Mouse (Mus musculus): ENCODE results near the gene Unkl. TPM values are rescaled to one million over a fixed set of nuclear protein-coding genes. Genes with fewer than 3 reads are reported as not detected.

Gene Unkl
- total RNA-seq (2021): 10 to 100 TPM; 32.5 to 34.4 TPM

DNA sequence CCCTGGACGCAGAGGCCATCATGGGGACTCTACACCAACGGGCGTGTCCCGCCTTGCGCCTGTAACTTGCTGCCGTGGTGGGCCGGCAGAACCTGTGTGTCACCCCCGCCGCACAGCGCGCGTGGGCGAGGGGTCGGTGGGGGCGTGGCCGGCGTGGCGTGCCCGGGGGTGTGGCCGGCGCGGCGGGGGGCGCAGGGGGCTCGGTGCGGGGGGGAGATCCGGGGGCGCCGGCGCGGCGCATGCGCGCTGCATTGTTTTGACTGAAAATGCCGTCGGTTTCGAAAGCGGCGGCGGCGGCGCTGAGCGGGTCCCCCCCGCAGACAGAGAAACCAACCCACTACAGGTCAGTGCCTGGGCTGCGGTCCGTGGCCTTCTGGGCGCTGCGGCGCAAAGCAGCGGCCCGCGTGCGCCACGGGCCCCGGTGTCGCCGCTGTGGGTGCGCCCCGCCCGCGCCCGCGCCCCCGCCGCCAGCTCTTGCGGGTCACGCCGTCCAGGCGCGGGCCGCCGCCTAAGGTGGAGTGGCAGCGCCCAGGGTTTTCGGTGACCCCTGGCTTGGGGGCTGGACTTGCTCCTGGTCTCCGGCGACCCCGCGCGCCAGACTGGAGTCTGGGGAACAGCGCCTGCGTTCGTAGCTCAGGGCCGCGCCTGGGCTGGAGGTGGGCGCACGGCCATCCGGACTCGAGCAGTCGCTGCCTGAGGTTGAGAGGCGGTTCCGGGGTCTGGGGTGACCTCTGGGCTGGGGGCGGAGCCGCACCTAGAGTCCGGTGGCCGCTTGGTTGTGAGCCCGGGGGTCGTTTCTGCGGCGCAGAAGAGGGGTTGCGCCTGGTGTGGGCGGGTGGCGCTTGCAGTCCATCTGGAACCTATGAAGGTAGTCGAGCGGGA is at the start of gene Unkl:
TSS of gene Unkl (plus strand) at position 248 of the 882 bp plus-strand sequence.
- DNase-seq (ENCODE audit: extremely low spot score in 1 of 2, low spot score in 1 of 2): peak; percentile 69 to 71

DNA sequence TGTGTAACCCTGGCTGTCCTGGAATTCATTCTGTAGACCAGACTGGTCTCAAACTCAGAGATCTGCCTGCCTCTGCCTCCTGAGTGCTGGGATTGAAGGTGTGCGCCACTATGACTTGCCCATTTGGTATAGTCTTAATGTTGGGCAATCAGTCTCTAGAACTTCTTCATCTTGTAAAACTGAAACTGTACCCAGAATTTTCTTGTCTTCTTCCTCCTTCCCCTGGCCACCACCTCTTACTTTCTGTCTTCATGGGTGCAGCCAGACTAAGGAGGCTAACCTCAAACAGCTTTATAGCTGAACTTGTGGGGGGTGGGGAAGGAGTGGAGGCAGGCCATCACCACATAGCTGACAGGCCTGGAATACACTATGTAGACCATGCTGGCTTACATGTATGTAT is 49.4 kb upstream of the Unkl start:
- DNase-seq (ENCODE audit: extremely low spot score in 1 of 2, low spot score in 1 of 2): no peak

DNA sequence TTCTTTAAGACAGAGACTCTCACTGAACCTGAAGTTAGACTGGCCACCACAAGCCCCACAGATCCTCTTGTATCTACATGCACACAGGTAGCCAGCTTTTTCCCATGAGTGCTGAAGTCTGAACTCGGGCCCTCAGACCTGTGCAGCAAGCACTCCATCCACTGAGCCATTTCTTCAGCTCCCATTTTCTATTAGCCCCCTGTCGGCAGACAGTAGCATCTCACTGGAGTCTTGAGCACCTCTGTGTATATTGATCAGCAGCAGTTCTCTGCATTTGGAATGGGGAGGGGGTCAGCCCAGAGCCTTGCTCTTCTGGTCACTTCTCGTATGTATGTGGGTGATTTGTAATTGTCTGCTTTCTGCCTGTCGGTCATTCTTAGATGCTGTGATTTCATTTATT is 48.2 kb upstream of the Unkl start:
- no peak for DNase-seq (ENCODE audit: extremely low spot score in 1 of 2, low spot score in 1 of 2)

DNA sequence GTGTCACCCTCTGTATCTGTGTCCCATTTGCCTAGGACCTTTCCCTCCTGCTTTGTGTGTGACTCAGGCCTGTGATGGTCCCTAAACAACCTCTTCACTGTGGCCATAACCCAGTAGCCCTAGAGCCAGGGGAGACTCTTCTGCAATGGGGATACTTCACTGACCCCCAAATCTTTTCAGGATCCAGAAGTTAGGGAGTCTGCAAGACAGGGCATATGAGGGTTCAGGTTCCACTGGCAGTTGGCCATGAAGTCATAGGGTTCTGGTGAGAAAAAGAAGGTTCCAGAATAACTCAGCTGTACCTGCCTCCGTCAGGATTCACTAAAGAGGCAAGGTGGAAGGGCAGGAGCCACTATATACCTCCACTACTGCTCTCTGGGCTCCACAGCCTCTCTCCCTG is 26.0 kb upstream of the Unkl start, which contains the start of gene Ccdc154:
TSS of gene Ccdc154 (plus strand) at position 301 of the 400 bp plus-strand sequence.
- DNase-seq (ENCODE audit: extremely low spot score in 1 of 2, low spot score in 1 of 2): no peak

DNA sequence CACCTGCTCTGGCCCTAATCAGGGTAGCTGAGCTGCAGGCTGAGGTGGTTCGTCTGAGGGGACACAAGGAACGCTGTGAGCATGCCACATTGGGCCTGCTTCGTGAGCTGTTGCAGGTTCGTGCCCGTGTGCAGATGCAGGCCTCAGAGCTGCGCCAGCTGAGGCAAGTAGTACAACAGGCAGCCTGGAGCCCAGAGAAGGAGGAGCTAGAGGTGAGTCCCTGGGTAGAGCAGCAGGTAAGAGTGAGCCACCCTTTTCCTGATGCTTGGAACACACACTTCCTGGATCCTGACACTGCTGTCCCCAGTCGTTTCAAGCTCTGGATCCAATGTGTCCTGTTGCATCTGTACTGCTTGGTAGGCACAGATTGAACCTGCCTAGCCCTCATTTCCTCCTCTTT is 24.8 kb upstream of the Unkl start:
- DNase-seq (ENCODE audit: extremely low spot score in 1 of 2, low spot score in 1 of 2): no peak

DNA sequence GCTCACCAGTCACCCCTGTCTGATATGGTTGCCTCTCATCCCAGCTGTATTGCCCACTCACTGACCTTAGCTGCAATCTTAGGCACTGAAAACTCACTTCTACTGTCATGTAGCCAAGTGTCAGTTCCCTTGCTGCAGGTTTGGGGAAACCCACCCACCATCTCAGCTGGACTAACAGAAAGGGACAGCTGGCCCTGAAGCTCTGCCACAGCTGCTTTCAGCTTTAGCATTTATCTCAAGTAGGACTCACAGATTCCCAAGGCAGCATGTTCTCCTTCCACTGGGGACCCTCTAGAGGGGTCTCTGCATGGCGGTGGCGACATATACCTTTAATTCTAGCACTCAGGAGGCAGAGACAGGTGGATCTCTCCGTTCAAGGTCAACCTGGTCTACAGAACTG is 23.4 kb upstream of the Unkl start:
- DNase-seq (ENCODE audit: extremely low spot score in 1 of 2, low spot score in 1 of 2): no peak

DNA sequence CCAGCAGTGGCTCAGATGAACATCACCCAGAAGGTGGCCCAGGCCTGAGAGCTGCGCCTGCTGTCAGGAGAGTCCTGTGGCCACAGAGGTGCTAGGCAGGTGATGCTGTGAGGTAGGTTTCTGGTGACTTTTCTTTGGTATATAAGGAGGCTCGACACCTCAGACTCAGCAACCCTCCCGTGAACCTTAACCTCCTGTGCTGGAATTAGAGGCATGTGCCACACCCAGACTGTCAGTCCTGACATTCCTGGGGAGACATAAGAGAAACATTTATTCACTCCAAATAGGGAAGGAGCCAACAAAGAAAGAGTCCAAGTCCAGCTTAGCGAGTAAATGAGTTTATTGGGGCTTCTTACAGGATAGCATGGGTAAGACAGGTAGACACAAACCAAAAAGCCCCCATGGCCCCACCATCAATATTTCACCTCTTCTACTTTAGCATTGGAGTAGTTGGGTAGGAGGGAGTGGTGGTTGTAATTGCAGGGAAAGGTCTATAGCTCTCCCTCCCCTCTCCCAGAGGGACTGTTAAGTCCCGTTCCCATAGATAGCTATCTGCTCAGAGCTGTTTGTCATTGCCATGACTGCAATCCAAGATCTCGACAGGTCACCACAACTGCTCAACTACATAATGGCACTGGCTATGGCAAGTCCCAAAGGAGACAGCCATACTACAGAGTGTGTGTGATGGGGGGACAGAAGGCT is 22.1 kb upstream of the Unkl start:
- no peak for DNase-seq (ENCODE audit: extremely low spot score in 1 of 2, low spot score in 1 of 2)

DNA sequence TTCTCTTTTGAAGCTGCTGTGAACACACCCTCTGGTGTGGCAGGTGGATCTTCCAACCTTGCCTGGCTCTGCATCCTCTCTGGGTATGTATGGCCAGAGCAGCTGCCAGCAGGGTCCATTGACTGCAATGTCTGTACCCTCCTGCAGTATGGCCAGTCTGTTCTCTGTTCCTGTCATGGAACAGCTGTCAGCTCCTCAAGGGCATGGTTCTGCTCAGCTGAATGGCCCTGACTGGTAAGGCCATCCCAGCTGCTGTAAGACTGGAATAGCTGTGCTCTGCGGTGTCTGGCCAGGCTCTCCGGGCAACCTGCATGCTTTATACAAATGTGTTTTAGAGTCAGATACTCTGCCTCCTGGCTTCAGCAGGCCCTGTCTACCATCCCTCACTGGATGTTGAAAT is 18.5 kb upstream of the Unkl start:
- DNase-seq (ENCODE audit: extremely low spot score in 1 of 2, low spot score in 1 of 2): no peak

DNA sequence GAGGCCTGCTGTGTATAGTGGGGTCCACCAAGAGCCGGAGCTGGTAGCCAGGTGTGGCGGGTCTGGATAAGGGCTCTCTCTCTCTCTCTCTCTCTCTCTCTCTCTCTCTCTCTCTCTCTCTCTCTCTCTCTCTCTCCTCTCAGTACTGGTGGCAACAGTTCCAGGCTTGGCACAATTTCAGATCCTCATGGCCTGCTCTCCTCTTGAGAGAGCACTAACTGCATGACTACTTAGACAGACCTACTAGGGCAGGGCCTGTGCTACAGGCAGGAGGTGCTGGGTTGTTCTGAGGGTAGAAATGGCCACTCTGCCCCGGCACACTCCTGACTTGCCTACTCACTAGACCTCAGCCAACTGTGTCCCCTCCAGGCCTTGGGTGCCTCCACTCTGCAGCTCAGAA is 15.6 kb upstream of the Unkl start:
- no peak for DNase-seq (ENCODE audit: extremely low spot score in 1 of 2, low spot score in 1 of 2)

DNA sequence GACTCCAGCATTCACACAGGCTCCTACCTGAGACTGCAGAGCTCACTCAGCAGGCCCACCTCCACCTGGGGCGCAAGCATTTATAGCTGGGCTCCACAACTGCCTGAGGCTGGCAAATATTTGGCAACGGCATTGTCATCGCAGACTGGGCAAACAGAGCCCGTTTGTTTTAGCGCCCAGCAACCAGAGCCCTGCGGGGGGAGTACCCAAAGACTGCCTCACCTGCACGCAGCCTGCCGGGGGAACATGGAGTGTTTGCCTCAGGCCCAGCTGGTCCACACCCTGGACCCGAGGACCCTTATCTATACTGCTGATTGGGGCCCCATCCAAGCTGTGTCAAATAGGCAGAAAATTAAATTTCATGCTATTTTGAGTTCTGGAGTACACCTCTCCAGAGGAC is 12.8 kb upstream of the Unkl start, which contains the start of gene Gm38655:
TSS of gene Gm38655 (minus strand) at position 61 of the 400 bp plus-strand sequence.
- DNase-seq (ENCODE audit: extremely low spot score in 1 of 2, low spot score in 1 of 2): no peak

DNA sequence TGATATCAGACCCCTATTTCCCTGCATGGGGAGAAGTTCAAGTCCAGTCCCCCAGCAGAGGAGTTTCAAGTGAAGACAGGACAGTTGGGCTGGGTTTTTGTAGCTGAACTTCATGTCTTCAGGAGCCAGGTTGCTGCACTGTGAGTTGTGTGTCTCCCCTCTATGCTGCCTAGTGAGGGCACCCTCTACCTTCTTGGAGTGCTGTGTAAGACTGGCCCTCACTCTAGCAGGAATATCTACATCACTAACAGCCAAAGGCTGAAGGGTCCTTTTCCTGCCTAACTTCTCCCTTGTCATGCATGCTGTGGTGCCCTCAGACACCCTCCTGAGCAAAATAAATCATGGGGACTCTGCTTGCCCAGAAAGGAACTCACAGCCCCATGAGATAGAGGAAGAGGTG is 5.0 kb upstream of the Unkl start:
- no peak for DNase-seq (ENCODE audit: extremely low spot score in 1 of 2, low spot score in 1 of 2)

DNA sequence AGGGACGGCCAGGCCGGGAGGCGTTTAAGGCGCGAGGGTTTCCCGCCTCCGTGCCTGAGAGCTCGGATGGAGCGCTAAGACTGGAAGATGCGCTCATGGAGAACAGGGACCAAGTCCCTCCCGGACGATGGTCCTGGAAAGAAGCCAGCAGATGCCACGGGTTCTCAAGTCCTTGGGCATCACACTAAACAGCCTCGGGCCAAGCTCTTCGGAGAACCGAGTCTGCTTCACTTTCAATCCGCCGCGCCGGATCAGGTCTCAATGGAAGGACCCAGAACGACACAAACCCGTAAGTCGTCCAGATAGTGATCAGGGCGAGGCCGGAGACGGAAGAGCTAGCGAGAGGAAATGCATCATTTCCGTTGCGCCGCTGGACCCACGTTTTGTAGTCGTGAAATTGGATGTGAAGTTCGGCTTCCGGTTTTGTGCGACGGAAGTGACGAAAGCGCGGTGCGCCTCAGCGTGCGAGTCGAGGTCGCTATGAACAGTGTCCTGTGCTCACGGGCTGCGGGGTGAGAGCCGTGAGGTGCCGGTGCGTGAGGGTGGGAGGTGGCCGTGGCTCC is 4.0 kb upstream of the Unkl start, which contains the start of gene BC003965:
TSS of gene BC003965 (plus strand) at position 426 of the 563 bp plus-strand sequence.
- DNase-seq (ENCODE audit: extremely low spot score in 1 of 2, low spot score in 1 of 2): peak; percentile 98 to 100

DNA sequence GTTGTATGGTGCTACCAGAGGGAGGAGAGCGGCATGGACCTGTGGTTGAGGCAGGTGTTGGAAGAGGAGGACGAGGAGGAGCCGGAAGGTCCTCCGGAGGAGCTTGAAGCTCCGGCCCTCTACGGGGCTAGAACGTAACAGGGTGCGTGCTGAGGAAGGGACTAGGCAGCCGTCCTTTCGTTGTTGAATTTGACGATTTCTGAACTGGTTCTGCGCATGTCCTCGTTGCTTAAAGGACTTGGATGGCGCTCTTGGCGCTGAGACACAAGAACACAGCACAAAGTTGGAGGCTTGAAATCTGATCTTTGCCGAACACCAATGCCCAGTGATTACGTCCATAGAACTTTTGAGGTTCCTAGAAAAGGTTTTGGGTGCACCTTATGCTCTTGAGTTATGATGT is 3.2 kb upstream of the Unkl start:
- no peak for DNase-seq (ENCODE audit: extremely low spot score in 1 of 2, low spot score in 1 of 2)

DNA sequence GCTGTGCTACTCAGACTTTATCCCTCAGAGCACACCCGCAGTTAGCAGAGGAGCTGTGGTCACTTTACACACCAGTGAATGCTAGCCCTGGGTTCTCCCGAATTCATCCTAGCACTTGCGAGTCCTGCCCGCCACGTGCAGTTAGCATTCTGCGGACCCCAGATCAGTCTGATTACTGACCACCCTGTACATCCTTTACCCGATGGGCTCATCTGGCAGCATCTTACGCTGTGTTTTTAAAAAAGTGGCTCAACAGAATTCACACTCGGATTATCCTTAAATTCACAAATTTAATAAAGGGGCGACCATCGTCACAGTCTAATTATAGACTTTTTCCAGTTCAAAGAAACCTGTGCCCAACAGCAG is 430 bp upstream of the Unkl start:
- DNase-seq (ENCODE audit: extremely low spot score in 1 of 2, low spot score in 1 of 2): no peak

DNA sequence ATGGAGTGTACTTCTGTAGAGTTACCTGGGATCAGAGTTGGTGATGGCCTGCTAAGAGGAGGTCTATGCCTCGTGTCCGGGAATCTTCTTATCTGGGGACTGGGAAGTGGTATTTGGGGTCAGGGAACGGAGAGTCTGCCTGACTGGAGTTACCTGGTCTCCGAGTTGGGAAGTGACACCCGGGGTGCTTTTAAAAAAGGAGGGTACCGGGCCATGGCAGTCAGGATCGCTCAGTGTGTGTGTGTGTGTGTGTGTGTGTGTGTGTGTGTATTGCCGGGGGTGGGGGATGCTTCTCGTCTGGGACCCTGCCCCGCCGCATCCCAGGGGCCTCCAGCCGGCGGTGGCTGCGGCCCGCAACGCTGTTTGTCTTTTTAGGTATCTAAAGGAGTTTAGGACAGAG is 894 bp downstream of the Unkl start:
- DNase-seq (ENCODE audit: extremely low spot score in 1 of 2, low spot score in 1 of 2): no peak

DNA sequence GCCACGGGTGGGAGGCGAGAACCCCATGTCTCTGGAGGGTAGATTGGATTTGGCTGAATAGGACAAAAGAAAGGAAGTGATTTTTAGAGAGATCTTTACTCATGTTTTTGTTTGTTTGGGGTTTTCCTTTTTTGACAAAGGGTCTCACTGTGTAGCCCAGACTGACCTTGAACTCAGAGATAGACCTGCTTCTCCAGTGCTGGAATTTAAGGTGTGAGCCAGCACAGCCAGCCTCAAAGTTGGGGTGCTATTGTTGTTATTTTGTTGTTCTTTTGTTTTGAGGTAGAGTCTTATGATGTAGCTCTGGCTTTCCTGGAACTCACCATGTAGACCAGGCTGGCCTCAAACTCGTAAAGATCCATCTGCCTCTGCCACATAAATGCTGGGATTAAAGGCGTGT is 14.2 kb downstream of the Unkl start:
- DNase-seq (ENCODE audit: extremely low spot score in 1 of 2, low spot score in 1 of 2): no peak

DNA sequence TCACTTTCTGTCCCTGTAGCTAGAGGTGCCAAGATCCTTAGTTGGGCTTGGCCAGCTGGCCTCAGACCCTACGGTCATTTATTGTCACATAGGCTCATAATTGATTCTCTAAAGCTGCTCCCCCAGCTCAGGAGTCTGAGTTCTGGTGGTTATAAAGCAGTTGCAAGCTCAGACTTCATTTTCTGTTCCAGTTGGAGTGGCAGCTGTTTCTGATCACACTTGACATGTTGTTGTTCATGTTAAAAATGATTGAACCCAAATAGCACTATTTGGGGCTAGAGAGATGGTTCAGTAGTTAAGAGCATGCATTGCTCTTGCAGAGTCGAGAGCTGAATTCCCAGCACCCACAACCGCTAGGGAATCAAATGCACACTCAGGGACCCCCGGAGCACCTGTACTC is 21.8 kb downstream of the Unkl start:
- no peak for DNase-seq (ENCODE audit: extremely low spot score in 1 of 2, low spot score in 1 of 2)

DNA sequence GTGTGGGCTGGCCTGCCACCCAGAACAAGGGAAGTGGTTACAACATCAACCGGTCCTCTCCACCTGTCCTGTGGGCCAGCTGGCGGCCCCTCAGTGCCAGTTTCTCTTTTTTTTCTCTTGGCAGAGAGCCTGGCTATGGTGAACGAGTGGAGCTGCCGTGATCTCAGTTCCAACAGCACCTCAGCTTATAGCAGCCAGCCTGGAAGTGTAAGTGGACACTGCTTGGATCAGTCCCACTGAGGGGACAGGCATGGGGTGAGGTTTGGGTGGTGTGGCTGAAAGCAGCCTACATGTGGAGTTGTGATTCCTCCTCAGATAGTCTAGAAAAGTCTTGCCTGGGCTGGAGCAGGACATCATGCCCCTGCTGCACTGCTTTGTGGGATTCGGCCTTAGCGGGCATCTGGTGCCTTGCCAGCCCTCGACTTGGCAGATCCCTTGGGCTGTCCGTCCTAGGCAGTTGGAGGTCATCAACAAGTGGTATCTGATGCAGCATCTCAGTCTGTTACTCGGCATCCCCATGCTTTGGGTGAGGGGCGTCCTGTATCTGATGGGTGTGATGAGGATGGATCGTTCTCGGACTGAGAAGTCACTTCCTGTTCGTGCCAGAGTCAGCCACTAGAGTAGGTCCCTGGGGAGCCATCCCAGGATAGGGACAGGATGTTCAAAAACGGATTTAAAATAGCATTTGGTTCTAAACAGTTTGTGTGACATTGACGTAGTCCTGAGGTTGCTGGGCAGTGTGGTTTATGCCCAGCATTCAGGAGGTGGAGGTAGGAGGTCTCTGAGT is 22.7 kb downstream of the Unkl start:
- DNase-seq (ENCODE audit: extremely low spot score in 1 of 2, low spot score in 1 of 2): no peak

DNA sequence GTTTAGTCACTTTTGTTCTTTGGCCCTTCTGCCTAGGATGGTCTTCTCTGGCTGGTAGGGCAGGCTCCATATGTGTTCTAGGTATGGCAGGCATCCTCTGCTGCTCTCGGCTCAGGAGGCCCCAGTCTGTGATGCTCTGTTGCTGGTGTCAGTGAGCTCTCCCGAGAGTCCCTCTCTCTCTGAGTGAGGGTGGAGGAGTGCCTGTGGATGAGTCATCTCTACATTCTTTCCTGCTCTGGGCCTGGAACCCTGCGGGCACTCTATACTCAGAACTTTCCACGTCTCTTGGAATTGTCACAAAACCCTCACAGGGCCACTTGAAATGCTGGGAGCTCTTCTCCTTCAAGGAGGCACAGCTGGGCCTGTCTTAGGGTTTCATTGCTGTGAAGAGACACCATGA is 23.5 kb downstream of the Unkl start:
- no peak for DNase-seq (ENCODE audit: extremely low spot score in 1 of 2, low spot score in 1 of 2)

DNA sequence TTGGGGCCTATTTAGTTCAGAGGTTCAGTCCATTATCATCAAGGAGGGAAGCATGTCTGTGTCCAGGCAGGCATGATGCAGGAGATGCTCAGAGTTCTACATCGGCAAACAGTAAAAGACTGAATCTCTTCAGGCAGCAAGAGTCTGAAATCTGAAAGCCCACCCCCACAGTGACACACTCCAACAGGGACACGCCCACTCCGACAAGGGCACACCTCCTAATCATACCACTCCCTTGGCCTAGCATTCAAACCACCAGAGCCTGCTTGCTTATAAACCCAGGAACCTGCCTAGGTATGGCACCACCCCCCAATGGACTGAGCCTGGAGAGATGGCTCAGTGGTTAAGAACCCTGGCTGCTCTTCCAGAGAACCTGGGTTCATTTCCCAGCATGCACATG is 27.2 kb downstream of the Unkl start:
- DNase-seq (ENCODE audit: extremely low spot score in 1 of 2, low spot score in 1 of 2): no peak

DNA sequence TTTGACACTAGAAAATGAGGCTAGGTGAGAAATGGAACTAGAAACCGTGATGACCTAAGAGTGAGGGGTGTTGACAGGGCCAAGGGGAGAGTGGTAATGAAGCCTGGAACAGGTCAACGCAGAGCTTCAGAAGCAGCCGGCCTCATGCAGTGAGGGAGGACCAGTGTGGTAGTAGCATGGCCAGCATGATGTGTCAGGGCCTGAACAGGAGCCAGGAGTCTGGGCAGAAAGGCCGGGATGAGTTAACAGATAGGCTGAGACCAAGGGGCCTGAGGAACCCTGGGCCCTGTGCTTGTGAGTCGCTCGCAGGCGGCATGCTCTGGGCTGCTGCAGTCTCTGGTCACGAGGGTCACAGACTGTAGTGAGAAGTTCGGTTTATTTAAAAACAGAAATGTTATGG is 30.8 kb downstream of the Unkl start:
- no peak for DNase-seq (ENCODE audit: extremely low spot score in 1 of 2, low spot score in 1 of 2)
